Mouse (Mus musculus): ENCODE data around the gene Xkr8.

DNA sequence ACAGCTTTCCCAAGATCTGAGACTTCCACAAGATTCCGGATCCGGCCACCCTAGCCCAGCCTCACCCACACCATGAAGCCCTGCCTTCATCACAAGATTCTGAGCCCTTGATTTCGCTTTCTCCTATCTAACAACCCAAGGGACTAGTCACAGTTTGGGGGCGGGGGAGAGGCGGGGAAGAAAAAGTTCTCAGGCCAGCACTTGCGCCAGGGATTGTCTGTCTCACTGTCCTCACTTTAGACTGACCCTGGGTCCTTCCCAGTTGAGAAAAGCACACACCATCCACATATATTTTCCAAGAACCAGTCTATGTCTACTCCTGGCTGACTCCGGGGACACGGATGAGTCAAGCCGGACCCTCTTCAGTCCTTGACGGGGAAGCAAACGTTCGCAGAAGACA lies 730 bp downstream of the Xkr8 start:
- no peak for TF ChIP-seq MXI1 (IDR thresholded peaks at IDR 0.05; ENCODE audit: low read depth, low read length)
- TF ChIP-seq TBP (conservative IDR thresholded peaks at IDR 0.05; ENCODE audit: low read depth, low read length), result no peak
- no peak for TF ChIP-seq ZNF384 (IDR thresholded peaks at IDR 0.05; ENCODE audit: low read depth, low read length)
- no peak for TF ChIP-seq CTCF (conservative IDR thresholded peaks at IDR 0.05 in 1 of 2, IDR thresholded peaks at IDR 0.05 in 1 of 2; ENCODE audit: low read depth in 2 of 2, low read length in 2 of 2)
- TF ChIP-seq EP300 (IDR thresholded peaks at IDR 0.05; ENCODE audit: low read length), result no peak
- TF ChIP-seq ETS1 (conservative IDR thresholded peaks at IDR 0.05; ENCODE audit: low read depth, low read length), result no peak
- TF ChIP-seq KAT2A (IDR thresholded peaks at IDR 0.05; ENCODE audit: insufficient replicate concordance, low read length), result no peak
- no peak for TF ChIP-seq MAFK (IDR thresholded peaks at IDR 0.05; ENCODE audit: insufficient replicate concordance, low read length)
- no peak for TF ChIP-seq NRF1 (IDR thresholded peaks at IDR 0.05; ENCODE audit: low read depth, low read length)
